Mouse (Mus musculus) gastrocnemius, postnatal 4 days (tissue): ENCODE results near the gene Plk5. TPM values are rescaled to one million over a fixed set of nuclear protein-coding genes. Genes with fewer than 3 reads are reported as not detected.

Experiments
- DNase-seq, 2 experiments: peaks; one replicate each; pipeline ENCODE4 v3.0.0; 2021 to 2022; ENCODE audit warnings: low spot score in 2 of 2, mixed read lengths in 2 of 2
- microRNA-seq: library from miRNA; unstranded; fragments of <30 nt; microRNA quantifications from one replicate; pipeline ENCODE4 v1.2.0, GENCODE M21; 2021
- total RNA-seq, 2 experiments: library from RNA; stranded (reverse); gene quantifications; 2 replicates each; pipeline ENCODE4 v1.2.3; 2021

The Plk5 gene
- total RNA-seq, 2 experiments from 2014 or later, result 0.34 TPM; not detected in 1

- no peak for DNase-seq
These were observed 51.7 kb downstream of the Plk5 start for GRCm38 (mm10) chr10:80407924-80408323.

- DNase-seq, result peak in 1 of 2 experiments; percentile 51
These were observed 56.6 kb downstream of the Plk5 start for GRCm38 (mm10) chr10:80412656-80413541.

Small RNAs within 50 kb of the gene (microRNA-seq; reads per million reads assigned to microRNA genes)
- not detected for gene Gm22721

Other genes starting within 250 kb of the Plk5 start
- gene Stk11, start 240.7 kb upstream of the Plk5 start, total RNA-seq, result 100 to 1,000 TPM; 116 to 125 TPM
- gene Atp5d, start 217.8 kb upstream of the Plk5 start, total RNA-seq, result 100 to 1,000 TPM; 522 to 564 TPM
- gene Cbarp, start 215.6 kb upstream of the Plk5 start, total RNA-seq, result 1 to 10 TPM; 2.2 to 2.7 TPM
- 10 to 100 TPM; 67.7 to 74.0 TPM for gene Midn, start 208.2 kb upstream of the Plk5 start, total RNA-seq
- gene Cirbp, start 190.5 kb upstream of the Plk5 start, total RNA-seq, result 100 to 1,000 TPM; 107 to 153 TPM
- 1 to 10 TPM; 3.4 to 3.8 TPM for gene 1600002K03Rik, start 183.5 kb upstream of the Plk5 start, total RNA-seq
- 1 to 10 TPM; 3.5 to 3.7 TPM for gene Efna2, start 177.0 kb upstream of the Plk5 start, total RNA-seq
- gene Mum1, start 130.0 kb upstream of the Plk5 start, total RNA-seq, result 10 to 100 TPM; 61.3 to 61.5 TPM
- 100 to 1,000 TPM; 327 to 331 TPM for gene Ndufs7, start 107.3 kb upstream of the Plk5 start, total RNA-seq
- gene Gamt, start 95.4 kb upstream of the Plk5 start, total RNA-seq, result 100 to 1,000 TPM; 446 to 545 TPM
- 100 to 1,000 TPM in 1 of 2 experiments, 10 to 100 TPM in 1; 98.9 to 112 TPM for gene Dazap1, start 95.0 kb upstream of the Plk5 start, total RNA-seq
- 1,000 to 10,000 TPM; 1,165 to 1,300 TPM for gene Rps15, start 64.0 kb upstream of the Plk5 start, total RNA-seq
- 1 to 10 TPM in 1 of 2 experiments, under 1 TPM in 1; 0.73 to 2.1 TPM for gene Apc2, start 60.5 kb upstream of the Plk5 start, total RNA-seq
- gene 2310011J03Rik, start 35.9 kb upstream of the Plk5 start, total RNA-seq, result 10 to 100 TPM; 16.7 to 17.6 TPM
- gene Pcsk4, start 27.0 kb upstream of the Plk5 start, total RNA-seq, result 1 to 10 TPM; 1.0 to 1.5 TPM
- gene Reep6, start 26.5 kb upstream of the Plk5 start, total RNA-seq, result 1 to 10 TPM; 2.7 to 4.1 TPM
- 10 to 100 TPM; 15.5 to 16.5 TPM for gene Adamtsl5, start 8.0 kb upstream of the Plk5 start, total RNA-seq
- gene Mex3d, start 31.2 kb downstream of the Plk5 start, total RNA-seq, result 10 to 100 TPM; 17.8 to 18.9 TPM
- 100 to 1,000 TPM; 139 to 140 TPM for gene Mbd3, start 43.1 kb downstream of the Plk5 start, total RNA-seq
- 100 to 1,000 TPM; 640 to 657 TPM for gene Uqcr11, start 50.4 kb downstream of the Plk5 start, total RNA-seq
- 10 to 100 TPM; 66.4 to 67.5 TPM for gene Tcf3, start 77.2 kb downstream of the Plk5 start, total RNA-seq
- gene Onecut3, start 138.4 kb downstream of the Plk5 start, total RNA-seq, result not detected
- under 1 TPM; 0.05 TPM for gene Atp8b3, start 182.7 kb downstream of the Plk5 start, total RNA-seq
- 10 to 100 TPM; 22.0 to 24.9 TPM for gene Rexo1, start 205.1 kb downstream of the Plk5 start, total RNA-seq
- 1 to 10 TPM; 7.5 to 8.5 TPM for gene Klf16, start 220.9 kb downstream of the Plk5 start, total RNA-seq
- gene Abhd17a, start 233.9 kb downstream of the Plk5 start, total RNA-seq, result 10 to 100 TPM; 79.7 to 81.6 TPM
- gene Scamp4, start 246.4 kb downstream of the Plk5 start, total RNA-seq, result 10 to 100 TPM; 27.4 to 27.9 TPM
- 1 to 10 TPM; 3.0 to 3.2 TPM for gene Adat3, start 246.4 kb downstream of the Plk5 start, total RNA-seq
- gene Gm49322, start 249.6 kb downstream of the Plk5 start, total RNA-seq, result 1 to 10 TPM; 1.1 to 1.7 TPM